Mouse (Mus musculus): Measurements from ENCODE around the gene Trpc6. TPM values are rescaled to one million over a fixed set of nuclear protein-coding genes. Genes with fewer than 3 reads are reported as not detected.

Trpc6 gene
- not detected for polyA plus RNA-seq (2017; shearing (Covaris generic))

DNA sequence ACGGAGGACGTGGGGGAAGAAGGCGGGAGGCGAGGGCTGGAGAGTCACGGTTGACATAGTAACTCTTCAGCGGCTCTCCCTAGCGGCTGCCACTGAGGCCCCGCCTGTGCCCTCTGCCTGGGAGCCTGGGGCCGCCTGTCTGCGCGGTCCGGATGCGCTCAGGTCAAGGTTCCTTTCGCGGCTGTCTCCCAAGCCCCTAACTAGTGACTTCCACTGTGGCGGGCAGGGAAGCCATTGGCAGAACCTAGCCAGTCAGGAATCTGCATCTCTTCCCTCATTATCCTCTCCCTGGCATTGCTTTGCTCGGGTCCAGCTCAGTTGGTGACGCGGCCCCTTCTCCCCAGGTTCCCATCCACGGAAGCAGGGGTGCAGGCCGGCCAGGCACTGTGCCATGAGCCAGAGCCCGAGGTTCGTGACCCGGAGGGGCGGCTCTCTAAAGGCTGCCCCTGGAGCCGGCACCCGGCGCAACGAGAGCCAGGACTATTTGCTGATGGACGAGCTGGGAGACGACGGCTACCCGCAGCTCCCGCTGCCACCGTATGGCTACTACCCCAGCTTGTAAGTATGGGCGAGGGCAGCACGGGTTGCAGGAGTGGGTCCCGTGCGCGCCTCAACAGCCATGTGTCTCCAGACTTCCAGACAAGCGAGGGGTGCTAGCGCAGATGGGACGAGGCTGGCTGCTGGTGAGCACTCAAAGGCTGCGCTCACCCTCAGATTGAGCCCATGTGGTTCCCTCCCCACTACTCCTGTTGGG is at the start of gene Trpc6:
Trpc6 (plus strand) TSS at position 102 of the 754 bp plus-strand sequence.

Measured in CD4-positive, CD25-positive, alpha-beta regulatory T cell (primary cell).